Mouse (Mus musculus) heart, adult 11 months (tissue): Measurements from ENCODE around the gene Mrgprf.

Experiments
- DNase-seq: peaks from one replicate; pipeline ENCODE4 v3.0.0; 2022

The Mrgprf gene

GRCm38 (mm10) chr7:145300321-145301007 is at the start of gene Mrgprf:
TSS of gene Mrgprf (plus strand) at chr7:145300828.
- peak; percentile 99 for DNase-seq

GRCm38 (mm10) chr7:145252715-145253476 is 47.7 kb upstream of the Mrgprf start:
- DNase-seq, result peak; percentile 97

GRCm38 (mm10) chr7:145253986-145254630 is 46.5 kb upstream of the Mrgprf start:
- no peak for DNase-seq

GRCm38 (mm10) chr7:145256092-145256491 is 44.5 kb upstream of the Mrgprf start:
- DNase-seq, result no peak

GRCm38 (mm10) chr7:145264202-145264601 is 36.4 kb upstream of the Mrgprf start:
- no peak for DNase-seq

- peak; percentile 98 for DNase-seq
Observed at GRCm38 (mm10) chr7:145266011-145266410, 34.6 kb upstream of the Mrgprf start.

GRCm38 (mm10) chr7:145268890-145269289 is 31.7 kb upstream of the Mrgprf start:
- DNase-seq, result no peak

GRCm38 (mm10) chr7:145270955-145271354 is 29.7 kb upstream of the Mrgprf start:
- no peak for DNase-seq

- no peak for DNase-seq
Observed at GRCm38 (mm10) chr7:145275488-145275887, 25.1 kb upstream of the Mrgprf start.

GRCm38 (mm10) chr7:145281396-145281795 is 19.2 kb upstream of the Mrgprf start:
- DNase-seq, result no peak

- peak; percentile 94 for DNase-seq
Observed at GRCm38 (mm10) chr7:145283041-145283440, 17.6 kb upstream of the Mrgprf start.

- DNase-seq, result peak; percentile 99
Observed at GRCm38 (mm10) chr7:145283487-145284187, 17.0 kb upstream of the Mrgprf start, which contains the start of gene Tpcn2. TSS of gene Tpcn2 (minus strand) at chr7:145284011.

GRCm38 (mm10) chr7:145284293-145284692 is 16.3 kb upstream of the Mrgprf start:
- DNase-seq, result no peak

- no peak for DNase-seq
Observed at GRCm38 (mm10) chr7:145285476-145285875, 15.2 kb upstream of the Mrgprf start.

GRCm38 (mm10) chr7:145287410-145287809 is 13.2 kb upstream of the Mrgprf start:
- DNase-seq, result no peak

GRCm38 (mm10) chr7:145289302-145289701 is 11.3 kb upstream of the Mrgprf start:
- no peak for DNase-seq

GRCm38 (mm10) chr7:145291847-145292246 is 8.8 kb upstream of the Mrgprf start:
- DNase-seq, result peak; percentile 80

GRCm38 (mm10) chr7:145292726-145293125 is 7.9 kb upstream of the Mrgprf start:
- peak; percentile 80 for DNase-seq

- DNase-seq, result peak; percentile 89
Observed at GRCm38 (mm10) chr7:145293859-145294258, 6.8 kb upstream of the Mrgprf start.

GRCm38 (mm10) chr7:145298666-145299490 is 1.8 kb upstream of the Mrgprf start:
- DNase-seq, result peak; percentile 93

GRCm38 (mm10) chr7:145299562-145300320 is 887 bp upstream of the Mrgprf start:
- DNase-seq, result peak; percentile 98
